Mouse (Mus musculus): ENCODE data around the gene Ythdf1. TPM values are rescaled to one million over a fixed set of nuclear protein-coding genes. Genes with fewer than 3 reads are reported as not detected.

The Ythdf1 gene
- total and polyA plus RNA-seq, 3 experiments = 36.8 to 72.2 TPM; not detected in 1

DNA sequence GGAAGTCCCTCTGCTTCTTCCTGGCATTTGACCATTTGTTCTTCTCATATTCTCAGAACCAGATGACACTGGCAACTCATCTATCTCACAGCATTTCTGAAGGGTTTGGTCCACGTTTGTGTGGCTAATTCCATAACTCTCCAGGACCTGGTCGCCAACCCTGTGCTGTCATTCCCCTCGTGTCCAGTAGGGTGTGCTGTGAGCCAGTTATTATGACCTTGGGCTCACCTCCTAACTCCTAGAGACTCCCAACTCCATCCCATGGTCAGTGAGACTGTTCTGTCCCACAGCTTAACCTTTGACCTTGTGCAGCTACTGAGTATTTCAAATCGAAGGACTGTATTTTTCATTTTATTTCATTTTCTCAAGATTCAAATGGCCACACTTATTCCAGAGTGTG, 4.4 kb upstream of the Ythdf1 start:
- Histone ChIP-seq H3K9me3 (replicated peaks; ENCODE audit: insufficient read depth, low read length) (no peaks in the 10 kb centered on the region), H3K9ac (ENCODE audit: control insufficient read depth, low read depth, low read length, poor library complexity, severe bottlenecking) (no peak overlapping the region), H3K27ac (ENCODE audit: control insufficient read depth, low read depth, low read length) (no peak overlapping the region), H3K79me2 (ENCODE audit: control insufficient read depth, insufficient read depth, low read length, poor library complexity) (peaks cover 5% of the 10 kb centered on the region), H3K4me3 (ENCODE audit: control insufficient read depth in 1 of 2, insufficient read depth in 1 of 2, low read depth in 2 of 2, low read length in 2 of 2) (no peak overlapping the region), H3K36me3 (ENCODE audit: control insufficient read depth in 1 of 2, insufficient read depth in 2 of 2, low read length in 2 of 2) (peaks cover 0 to 3% of the 10 kb centered on the region in 2 experiments; a peak in 1 of 4 replicates), H3K27me3 (ENCODE audit: control insufficient read depth in 1 of 2, insufficient read depth in 2 of 2, low read length in 2 of 2) (peaks cover 3 to 4% of the 10 kb centered on the region in 2 experiments; a peak in 3 of 4 replicates), H3K4me1 (ENCODE audit: control insufficient read depth in 1 of 2, insufficient read depth in 2 of 2, low read length in 2 of 2) (peaks cover 0 to 5% of the 10 kb centered on the region in 2 experiments; a peak in 2 of 4 replicates)
- DNase-seq (ENCODE audit: low read depth, low spot score) = peak; percentile 67
- TF ChIP-seq CTCF (IDR thresholded peaks at IDR 0.05 in 2 of 3, conservative IDR thresholded peaks at IDR 0.05 in 1 of 3; ENCODE audit: control insufficient read depth in 1 of 3, insufficient read depth in 1 of 3, low read depth in 2 of 3, low read length in 3 of 3, poor library complexity in 1 of 3, severe bottlenecking in 1 of 3) (peak; percentile 80 to 97 (median 90)), ZC3H11A (IDR thresholded peaks at IDR 0.05; ENCODE audit: low read depth, low read length) (peak; percentile 58), TBP (IDR thresholded peaks at IDR 0.05; ENCODE audit: low read depth, low read length) (no peak), SMC3 (IDR thresholded peaks at IDR 0.05; ENCODE audit: low read depth, low read length) (peak; percentile 72), RAD21 (IDR thresholded peaks at IDR 0.05; ENCODE audit: low read depth, low read length) (peak; percentile 81), TCF12 (IDR thresholded peaks at IDR 0.05; ENCODE audit: low read depth, low read length) (no peak), GATA1 (IDR thresholded peaks at IDR 0.05; ENCODE audit: low read depth, low read length) (no peak)

DNA sequence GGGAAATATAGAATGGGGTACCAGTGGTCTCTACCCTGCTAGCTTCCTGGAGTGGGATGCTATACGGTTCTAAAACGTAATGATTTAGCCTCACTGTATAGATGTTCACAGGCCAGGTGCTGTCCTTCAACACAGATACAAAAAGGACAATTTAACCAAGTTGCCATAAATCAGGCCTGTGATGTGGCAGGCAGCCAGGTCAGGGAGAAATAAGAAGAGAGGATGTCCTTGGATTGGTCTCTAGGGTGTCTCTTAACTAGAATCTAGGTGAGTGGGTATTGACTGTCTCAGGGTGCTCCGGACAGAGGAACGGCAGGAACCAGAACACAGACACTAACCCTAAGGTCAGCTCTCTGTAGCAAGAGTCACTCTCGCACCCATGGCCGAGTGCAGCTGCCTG, 2.0 kb upstream of the Ythdf1 start:
- peaks cover 0 to 1% of the 10 kb centered on the region in 2 experiments; a peak in 1 of 4 replicates for H3K27me3 ChIP-seq (ENCODE audit: control insufficient read depth in 1 of 2, insufficient read depth in 2 of 2, low read length in 2 of 2)
- TF ChIP-seq MYB (IDR thresholded peaks at IDR 0.05; ENCODE audit: low read depth, low read length) = no peak
- TF ChIP-seq ETS1 (IDR thresholded peaks at IDR 0.05; ENCODE audit: low read depth, low read length) = no peak
- no peak for TF ChIP-seq RCOR1 (IDR thresholded peaks at IDR 0.05; ENCODE audit: low read depth, low read length)
- TF ChIP-seq POLR2AphosphoS5 (IDR thresholded peaks at IDR 0.05; ENCODE audit: borderline replicate concordance, low read depth, low read length) = no peak
- no peak for TF ChIP-seq KAT2A (conservative IDR thresholded peaks at IDR 0.05; ENCODE audit: low read depth, low read length)

DNA sequence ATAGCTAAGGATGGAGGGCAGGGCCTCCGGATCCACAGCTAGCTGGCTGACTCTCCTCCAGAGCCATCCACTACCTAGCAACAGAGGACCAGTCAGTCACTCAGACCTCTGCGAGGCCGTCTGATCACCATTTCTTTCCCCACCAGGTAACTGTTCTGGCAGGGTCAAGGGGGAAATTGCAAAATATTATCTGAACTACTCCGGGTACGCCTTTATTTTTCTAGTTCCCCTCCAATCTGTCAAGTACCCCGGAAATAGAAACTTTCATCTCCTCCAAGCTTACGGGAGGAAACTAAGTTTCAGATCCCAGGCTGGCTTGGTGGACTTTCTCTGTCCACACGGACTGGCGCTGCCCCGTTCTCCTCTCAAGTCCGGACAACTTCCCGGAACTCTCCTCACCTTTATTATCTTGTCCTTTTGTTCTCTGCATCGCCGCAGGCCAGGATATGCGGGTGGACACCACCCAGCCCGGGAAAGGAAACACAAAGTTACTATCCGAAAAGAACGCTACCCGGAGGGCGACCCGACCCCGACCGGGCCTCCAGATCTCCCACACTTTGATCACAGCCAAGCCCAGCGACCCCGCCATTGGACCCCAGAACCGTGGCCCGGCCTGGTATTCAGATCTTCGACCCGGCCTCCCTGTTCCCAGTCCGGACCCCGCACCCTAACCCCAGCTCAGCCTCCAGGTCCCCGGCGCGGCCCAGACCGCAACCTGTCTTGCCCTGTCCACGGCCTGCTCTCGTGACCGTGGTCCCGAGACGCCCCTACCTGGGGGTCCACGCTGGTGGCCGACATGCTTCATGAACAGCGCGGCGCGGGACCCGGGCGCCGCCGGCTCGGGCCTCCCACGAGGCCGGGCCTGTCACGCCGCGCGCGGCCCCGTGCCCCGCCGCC, 588 bp downstream of the Ythdf1 start:
- TF ChIP-seq CTCF (IDR thresholded peaks at IDR 0.05 in 2 of 3, conservative IDR thresholded peaks at IDR 0.05 in 1 of 3; ENCODE audit: control insufficient read depth in 1 of 3, insufficient read depth in 1 of 3, low read depth in 2 of 3, low read length in 3 of 3, poor library complexity in 1 of 3, severe bottlenecking in 1 of 3) (no peak), POLR2A (IDR thresholded peaks at IDR 0.05; ENCODE audit: control insufficient read depth in 1 of 2, insufficient read depth in 1 of 2, low read depth in 1 of 2, low read length in 2 of 2, poor library complexity in 1 of 2) (0 out of 4 replicates have a peak, but pooled peaks of 1 of the 2 experiments have one; percentile 3), SIN3A (IDR thresholded peaks at IDR 0.05; ENCODE audit: low read length) (peak; percentile 70)
- H3K4me3 ChIP-seq (ENCODE audit: control insufficient read depth in 1 of 2, insufficient read depth in 1 of 2, low read depth in 2 of 2, low read length in 2 of 2) = peak overlapping the region; percentile 85 to 86
- H3K27me3 ChIP-seq (ENCODE audit: control insufficient read depth in 1 of 2, insufficient read depth in 2 of 2, low read length in 2 of 2) = no peaks in the 10 kb centered on the region
- H3K9me3 ChIP-seq (replicated peaks; ENCODE audit: insufficient read depth, low read length) = no peaks in the 10 kb centered on the region
- DNase-seq (ENCODE audit: low read depth, low spot score) = peak; percentile 44
- peaks cover 5 to 21% of the 10 kb centered on the region in 2 experiments for H3K4me1 ChIP-seq (ENCODE audit: control insufficient read depth in 1 of 2, insufficient read depth in 2 of 2, low read length in 2 of 2)
- peak overlapping the region; percentile 45 for H3K27ac ChIP-seq (ENCODE audit: control insufficient read depth, low read depth, low read length)
- peak overlapping the region; percentile 97 for H3K9ac ChIP-seq (ENCODE audit: control insufficient read depth, low read depth, low read length, poor library complexity, severe bottlenecking)
- H3K79me2 ChIP-seq (ENCODE audit: control insufficient read depth, insufficient read depth, low read length, poor library complexity) = peaks cover 36% of the 10 kb centered on the region
- H3K36me3 ChIP-seq (ENCODE audit: control insufficient read depth in 1 of 2, insufficient read depth in 2 of 2, low read length in 2 of 2) = peaks cover 11 to 38% of the 10 kb centered on the region in 2 experiments

More for the DNA sequence above, 2.0 kb upstream of the Ythdf1 start:
- peaks cover 23% of the 10 kb centered on the region for H3K79me2 ChIP-seq (ENCODE audit: control insufficient read depth, insufficient read depth, low read length, poor library complexity)
- peaks cover 0 to 17% of the 10 kb centered on the region in 2 experiments; a peak in 2 of 4 replicates for H3K4me1 ChIP-seq (ENCODE audit: control insufficient read depth in 1 of 2, insufficient read depth in 2 of 2, low read length in 2 of 2)
- no peaks in the 10 kb centered on the region for H3K9me3 ChIP-seq (replicated peaks; ENCODE audit: insufficient read depth, low read length)
- H3K4me3 ChIP-seq (ENCODE audit: control insufficient read depth in 1 of 2, insufficient read depth in 1 of 2, low read depth in 2 of 2, low read length in 2 of 2) = no peak overlapping the region
- DNase-seq (ENCODE audit: low read depth, low spot score) = no peak
- no peak overlapping the region for H3K9ac ChIP-seq (ENCODE audit: control insufficient read depth, low read depth, low read length, poor library complexity, severe bottlenecking)
- H3K36me3 ChIP-seq (ENCODE audit: control insufficient read depth in 1 of 2, insufficient read depth in 2 of 2, low read length in 2 of 2) = peaks cover 8 to 16% of the 10 kb centered on the region in 2 experiments; a peak in 3 of 4 replicates
- H3K27ac ChIP-seq (ENCODE audit: control insufficient read depth, low read depth, low read length) = no peak overlapping the region
